Mouse (Mus musculus) embryonic fibroblast, embryonic 13.5 days (primary cell): ENCODE data around the gene Btrc. TPM values are rescaled to one million over a fixed set of nuclear protein-coding genes. Genes with fewer than 3 reads are reported as not detected.

Experiments used
- H3K27ac ChIP-seq: 2 replicates; pipeline ENCODE4 v1.5.1; 2012; ENCODE audit warnings: low read length, control low read depth, inconsistent platforms; ENCODE audit not compliant: insufficient read depth
- H3K4me1 ChIP-seq: 2 replicates; pipeline ENCODE4 v1.6.1; 2011; ENCODE audit warnings: low read length; ENCODE audit not compliant: control insufficient read depth, insufficient read depth
- H3K4me3 ChIP-seq: 2 replicates; pipeline ENCODE4 v1.5.1; 2011; ENCODE audit warnings: mild to moderate bottlenecking, control low read depth, low read length; ENCODE audit not compliant: insufficient read depth
- CTCF ChIP-seq: IDR thresholded peaks from 2 replicates; pipeline ENCODE4 v1.5.1; 2011; ENCODE audit warnings: mild to moderate bottlenecking, control low read depth, low read length, moderate library complexity, borderline replicate concordance; ENCODE audit not compliant: insufficient read depth
- POLR2A ChIP-seq: IDR thresholded peaks from 2 replicates; pipeline ENCODE4 v1.6.1; 2011; ENCODE audit warnings: low read depth, mild to moderate bottlenecking, control low read depth, low read length, moderate library complexity
- polyA plus RNA-seq: library from polyadenylated mRNA; stranded (reverse); fragments of >200 nt; gene quantifications from 2 replicates; pipeline ENCODE4 v1.2.4, GENCODE M21; 2011; ENCODE audit warnings: low read depth; ENCODE audit not compliant: missing spikeins, insufficient read length

Btrc gene
- polyA plus RNA-seq, 1 experiment = 33.8 TPM

- no peak overlapping the region for H3K4me3 ChIP-seq
- no peak overlapping the region for H3K27ac ChIP-seq
- 0 out of 2 replicates have a peak, but pooled peaks cover 3% of the 10 kb centered on the region for H3K4me1 ChIP-seq
- TF ChIP-seq CTCF = no peak
- no peak for TF ChIP-seq POLR2A
These were observed 215.9 kb downstream of the Btrc start for GRCm38 (mm10) chr19:45579416-45579815.

Other genes with a start within 250 kb of the Btrc start
- gene Tlx1, start 213.1 kb upstream of the Btrc start, polyA plus RNA-seq = not detected in 2 replicates
- not detected in 2 replicates for gene Lbx1, start 127.9 kb upstream of the Btrc start, polyA plus RNA-seq
- gene Poll, start 196.8 kb downstream of the Btrc start, polyA plus RNA-seq = 5.1 and 5.6 TPM in 2 replicates
- 20.8 and 26.7 TPM in 2 replicates for gene Gm17018, start 196.9 kb downstream of the Btrc start, polyA plus RNA-seq